ENCODE assay signal across 10 mouse cellular contexts in genomic region chr6:84272520-84273311, GRCm38 (mm10).
DNase-seq lines count a peak whose midpoint lies in the region; ATAC-seq lines count a peak whose summit lies in the region.
"Had no signal": no experiment of that assay in that cellular context is flagged by ENCODE, and none has a peak within 500 bp of the region (broad histone marks: within the 10 kb centered on the region; RNA-seq: fewer than 3 reads in every experiment).

No protein-coding gene starts in this region.

- H3K27ac ChIP-seq in midbrain, embryonic 14.5 days (replicated peaks; ENCODE audit: low read depth, low read length) = no peak overlapping the region
- H3K27ac ChIP-seq: embryonic facial prominence, embryonic 15.5 days; liver, embryonic 15.5 days had no signal

- peak; percentile 63 for ATAC-seq in midbrain, embryonic 14.5 days (ENCODE audit: low FRiP score, low TSS enrichment)
- ATAC-seq in erythroid progenitor cell, adult 5-6 weeks (replicated peaks; ENCODE audit: low FRiP score, poor library complexity, severe bottlenecking) = no peak

- H3K27me3 ChIP-seq in midbrain, embryonic 14.5 days (ENCODE audit: control insufficient read depth, insufficient read depth, low read length) = no peaks in the 10 kb centered on the region
- H3K27me3 ChIP-seq: embryonic facial prominence, embryonic 15.5 days; liver, embryonic 15.5 days had no signal

- no peaks in the 10 kb centered on the region for H3K9me3 ChIP-seq in midbrain, embryonic 14.5 days (ENCODE audit: control insufficient read depth, low read length)
- H3K9me3 ChIP-seq: embryonic facial prominence, embryonic 15.5 days; liver, embryonic 15.5 days had no signal

- H3K36me3 ChIP-seq in midbrain, embryonic 14.5 days (ENCODE audit: control insufficient read depth, insufficient read depth, low read length) = no peaks in the 10 kb centered on the region
- H3K36me3 ChIP-seq: embryonic facial prominence, embryonic 15.5 days; liver, embryonic 15.5 days had no signal

- peaks cover 7% of the 10 kb centered on the region; the same call in 1 of the 2 replicates for H3K4me1 ChIP-seq in midbrain, embryonic 14.5 days (ENCODE audit: control insufficient read depth, insufficient read depth, low read length)
- H3K4me1 ChIP-seq: liver, embryonic 15.5 days had no signal

- H3K9ac ChIP-seq in midbrain, embryonic 14.5 days (replicated peaks; ENCODE audit: low read length) = no peak overlapping the region
- H3K9ac ChIP-seq: embryonic facial prominence, embryonic 15.5 days; liver, embryonic 15.5 days had no signal

- no peak overlapping the region for H3K4me3 ChIP-seq in midbrain, embryonic 14.5 days (replicated peaks; ENCODE audit: low read depth, low read length)
- H3K4me3 ChIP-seq: embryonic facial prominence, embryonic 15.5 days; liver, embryonic 15.5 days had no signal

- WGBS in midbrain, embryonic 14.5 days = 62% methylated on average over 6 of the region's 6 CpGs

- intact Hi-C loops in heart, postnatal 10 days (cut with DNase I) = no loop called here

- no peak overlapping the region for H3K4me2 ChIP-seq in midbrain, embryonic 14.5 days (ENCODE audit: low read length)
- H3K4me2 ChIP-seq: embryonic facial prominence, embryonic 15.5 days; liver, embryonic 15.5 days had no signal

- DNase-seq in cerebellum, postnatal 36 days = peak; percentile 21 to 22
- DNase-seq in cerebellum, adult 9-11 months = no peak
- peak; percentile 26 for DNase-seq in brain, embryonic 18.5 days (ENCODE audit: low read depth, low spot score)
- DNase-seq in heart, postnatal 10 days = peak; percentile 61 to 74
- DNase-seq in kidney, postnatal 4 days = peak; percentile 44 to 59
- DNase-seq in midbrain, embryonic 14.5 days = peak; percentile 84
- DNase-seq in ovary, adult 18-20 months (ENCODE audit: low spot score) = no peak

Comparison
In these comparisons a context has a peak if more than half of its experiments do, and no peak if none do; other contexts are left out.
1. DNase-seq: peak in cerebellum, postnatal 36 days (2 of 2), brain, embryonic 18.5 days (single experiment), heart, postnatal 10 days (2 of 2), kidney, postnatal 4 days (2 of 2) and midbrain, embryonic 14.5 days (single experiment); none in cerebellum, adult 9-11 months (single experiment) and ovary, adult 18-20 months (single experiment).